Mouse (Mus musculus) right cerebral cortex, postnatal 4 days (tissue): ENCODE data around the gene Ifna1.
A peak's percentile ranks its signal among the peaks of the same experiment; 100 is the strongest.
"Not testable (repeated sequence)": the region's sequence is repeated elsewhere in the genome, so short reads cannot be mapped to it uniquely, and the experiment has no call there.

Source experiments
- DNase-seq: peaks from one replicate; pipeline ENCODE4 v3.0.0-alpha.2; 2022

The Ifna1 gene

DNA sequence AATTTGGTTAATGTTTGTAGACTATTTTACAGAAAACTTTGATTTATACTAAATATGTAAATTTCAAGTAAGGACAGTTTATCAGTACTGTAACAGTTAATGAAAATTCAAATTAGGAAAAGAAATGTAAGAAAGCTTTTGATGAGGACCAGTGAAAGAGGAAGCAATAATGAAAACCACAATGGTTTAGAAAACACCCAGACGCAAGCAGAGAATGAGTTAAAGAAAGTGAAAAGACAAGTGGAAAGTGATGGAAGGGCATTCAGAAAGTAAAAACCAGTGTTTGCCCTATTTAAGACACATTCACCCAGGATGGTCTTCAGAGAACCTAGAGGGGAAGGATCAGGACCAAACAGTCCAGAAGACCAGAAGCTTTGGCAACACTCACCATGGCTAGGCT, at the start of gene Ifna1:
Ifna1 (plus strand) TSS at position 390 of the 400 bp plus-strand sequence.
- DNase-seq: no peak

DNA sequence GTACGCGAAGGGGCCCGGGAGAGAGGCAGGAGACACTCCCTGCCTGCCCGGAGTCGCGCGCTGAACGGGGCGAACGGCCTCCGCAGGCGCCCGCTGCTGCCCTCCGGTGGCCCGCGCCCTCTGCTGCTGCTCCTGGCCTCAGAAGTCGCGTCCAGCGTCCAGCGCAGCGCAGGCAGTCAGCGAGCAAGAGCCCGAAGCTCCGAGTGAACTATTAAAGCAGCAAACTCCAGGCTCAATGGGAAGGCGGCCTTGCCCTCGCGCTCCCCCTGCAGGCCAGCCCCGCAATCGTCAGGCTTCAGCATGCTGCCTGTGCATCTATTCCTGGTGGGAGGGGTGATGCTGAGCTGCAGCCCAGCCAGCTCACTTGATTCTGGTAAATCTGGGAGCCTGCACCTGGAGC, 46.9 kb upstream of the Ifna1 start, which contains the start of gene Gm13287:
Gm13287 (plus strand) TSS at position 301 of the 400 bp plus-strand sequence.
- not testable (repeated sequence) for DNase-seq

DNA sequence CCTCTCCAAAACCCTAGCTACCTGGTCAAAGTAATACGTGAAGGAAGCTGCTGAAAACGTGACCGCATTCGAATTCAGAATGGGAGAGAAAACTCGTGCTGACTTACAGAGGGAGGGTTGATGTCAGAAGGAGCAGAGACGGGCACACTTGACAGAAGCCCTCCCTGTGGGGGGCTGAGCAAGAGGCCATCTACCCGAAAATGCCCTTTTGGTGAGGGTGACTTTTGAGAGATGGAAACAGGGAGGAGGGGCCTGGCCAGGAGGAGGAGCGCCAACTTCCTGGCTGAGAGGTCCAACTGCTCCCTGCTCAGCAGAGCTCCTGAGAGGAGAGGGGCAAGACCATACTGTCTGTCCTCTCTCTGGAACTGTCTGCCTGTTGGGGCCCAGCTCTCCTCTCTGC, 44.7 kb upstream of the Ifna1 start, which contains the start of gene Gm13288:
Gm13288 (plus strand) TSS at position 301 of the 400 bp plus-strand sequence.
- DNase-seq: not testable (repeated sequence)

DNA sequence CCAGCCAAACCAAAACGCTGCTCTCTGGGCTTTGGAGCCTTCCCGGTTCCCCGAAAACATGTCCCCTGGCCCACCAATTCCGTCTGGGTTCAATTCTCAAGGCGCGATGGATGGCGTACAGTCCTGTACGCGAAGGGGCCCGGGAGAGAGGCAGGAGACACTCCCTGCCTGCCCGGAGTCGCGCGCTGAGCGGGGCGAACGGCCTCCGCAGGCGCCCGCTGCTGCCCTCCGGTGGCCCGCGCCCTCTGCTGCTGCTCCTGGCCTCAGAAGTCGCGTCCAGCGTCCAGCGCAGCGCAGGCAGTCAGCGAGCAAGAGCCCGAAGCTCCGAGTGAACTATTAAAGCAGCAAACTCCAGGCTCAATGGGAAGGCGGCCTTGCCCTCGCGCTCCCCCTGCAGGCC, 44.1 kb upstream of the Ifna1 start:
- DNase-seq: not testable (repeated sequence)

DNA sequence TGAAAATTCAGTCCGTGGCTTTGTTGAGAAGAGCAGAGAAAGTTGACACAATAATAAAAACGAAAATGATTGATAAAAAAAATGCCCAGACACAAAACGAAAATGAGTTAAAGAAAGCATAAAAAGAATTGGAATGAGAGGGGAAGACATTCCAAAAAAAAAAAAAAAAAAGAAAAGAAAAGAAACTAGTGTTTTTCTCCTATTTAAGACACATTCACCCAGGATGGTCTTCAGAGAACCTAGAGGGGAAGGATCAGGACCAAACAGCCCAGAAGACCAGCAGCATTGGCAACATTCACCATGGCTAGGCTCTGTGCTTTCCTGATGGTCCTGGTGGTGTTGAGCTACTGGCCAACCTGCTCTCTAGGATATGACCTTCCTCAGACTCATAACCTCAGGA, 34.0 kb upstream of the Ifna1 start, which contains the start of gene Ifna7:
Ifna7 (plus strand) TSS at position 301 of the 400 bp plus-strand sequence.
- DNase-seq: no peak

DNA sequence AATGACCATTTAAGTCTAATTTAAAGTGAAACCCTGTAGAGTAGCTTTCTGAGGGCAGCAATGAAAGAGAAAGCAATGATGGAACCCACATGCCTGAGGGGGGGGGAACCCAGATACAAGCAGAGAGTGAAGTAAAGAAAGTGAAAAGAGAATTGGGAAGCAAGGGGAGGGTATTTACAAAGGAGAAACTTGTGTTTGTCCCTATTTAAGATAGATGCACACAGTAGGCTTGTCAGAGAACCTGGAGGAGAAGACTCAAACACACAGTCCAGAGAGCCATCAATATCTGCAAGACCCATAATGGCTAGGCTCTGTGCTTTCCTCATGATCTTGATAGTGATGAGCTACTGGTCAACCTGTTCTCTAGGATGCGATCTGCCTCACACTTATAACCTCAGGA, 30.2 kb upstream of the Ifna1 start, which contains the start of gene Ifna11:
Ifna11 (plus strand) TSS at position 301 of the 400 bp plus-strand sequence.
- no peak for DNase-seq

DNA sequence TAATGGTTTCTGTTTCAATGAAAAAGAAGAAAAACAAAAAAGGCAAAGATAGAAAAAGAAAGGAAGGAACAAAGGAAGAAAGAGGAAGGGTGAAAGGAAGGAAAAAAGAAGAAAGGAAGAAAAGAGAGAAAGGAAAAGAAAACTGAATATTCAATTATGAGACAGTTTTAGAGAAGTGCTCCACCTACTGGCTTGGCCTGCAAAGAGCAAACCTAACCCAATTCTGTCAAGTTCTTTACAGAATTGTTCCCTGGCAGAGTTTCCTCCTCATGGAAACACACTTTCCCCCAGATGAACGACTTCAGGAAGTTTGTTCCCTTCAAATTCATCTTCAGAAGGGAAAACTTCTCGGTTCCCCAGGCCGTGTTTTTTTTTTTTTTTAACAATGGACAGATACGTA, 26.9 kb upstream of the Ifna1 start:
- DNase-seq: peak; percentile 21

DNA sequence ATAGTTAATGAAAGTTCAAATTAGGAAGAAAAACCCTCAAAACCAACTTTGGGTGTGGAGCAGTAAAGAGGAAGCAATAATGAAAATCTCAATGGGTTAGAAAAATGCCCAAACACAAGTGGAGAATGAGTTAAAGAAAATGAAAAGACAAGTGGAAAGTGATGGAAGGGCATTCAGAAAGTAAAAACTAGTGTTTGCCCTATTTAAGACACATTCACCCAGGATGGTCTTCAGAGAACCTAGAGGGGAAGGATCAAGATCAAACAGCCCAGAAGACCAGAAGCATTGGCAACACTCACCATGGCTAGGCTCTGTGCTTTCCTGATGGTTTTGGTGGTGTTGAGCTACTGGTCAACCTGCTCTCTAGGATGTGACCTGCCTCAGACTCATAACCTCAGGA, 22.8 kb upstream of the Ifna1 start, which contains the start of gene Ifna6:
Ifna6 (plus strand) TSS at position 301 of the 400 bp plus-strand sequence.
- DNase-seq: not testable (repeated sequence)

DNA sequence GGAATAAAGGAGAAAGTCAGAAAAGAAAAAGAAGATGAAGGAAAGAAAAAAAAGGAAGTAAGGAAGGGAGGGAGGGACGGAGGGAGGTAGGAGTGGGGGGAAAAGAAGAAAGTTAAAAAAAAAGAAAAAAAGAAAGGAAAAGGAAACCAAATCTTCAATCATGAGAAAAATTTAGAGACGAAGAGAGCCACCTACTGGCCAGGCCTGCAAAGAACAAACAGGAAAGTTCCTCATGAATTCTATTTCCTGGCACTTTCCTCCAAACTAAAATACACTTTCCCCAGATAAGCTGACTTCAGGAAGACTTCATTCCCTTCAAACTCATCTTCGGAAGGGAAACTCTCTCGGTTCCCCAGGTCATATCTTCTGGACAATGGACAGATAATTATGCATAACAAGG, 19.4 kb upstream of the Ifna1 start:
- DNase-seq: peak; percentile 53

DNA sequence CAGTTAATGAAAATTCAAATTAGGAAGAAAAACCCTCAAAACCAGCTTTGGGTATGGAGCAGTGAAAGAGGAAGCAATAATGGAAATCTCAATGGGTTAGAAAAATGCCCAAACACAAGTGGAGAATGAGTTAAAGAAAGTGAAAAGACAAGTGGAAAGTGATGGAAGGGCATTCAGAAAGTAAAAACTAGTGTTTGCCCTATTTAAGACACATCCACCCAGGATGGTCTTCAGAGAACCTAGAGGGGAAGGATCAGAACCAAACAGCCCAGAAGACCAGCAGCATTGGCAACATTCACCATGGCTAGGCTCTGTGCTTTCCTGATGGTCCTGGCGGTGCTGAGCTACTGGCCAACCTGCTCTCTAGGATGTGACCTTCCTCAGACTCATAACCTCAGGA, 14.7 kb upstream of the Ifna1 start, which contains the start of gene Ifna5:
Ifna5 (plus strand) TSS at position 301 of the 400 bp plus-strand sequence.
- not testable (repeated sequence) for DNase-seq

DNA sequence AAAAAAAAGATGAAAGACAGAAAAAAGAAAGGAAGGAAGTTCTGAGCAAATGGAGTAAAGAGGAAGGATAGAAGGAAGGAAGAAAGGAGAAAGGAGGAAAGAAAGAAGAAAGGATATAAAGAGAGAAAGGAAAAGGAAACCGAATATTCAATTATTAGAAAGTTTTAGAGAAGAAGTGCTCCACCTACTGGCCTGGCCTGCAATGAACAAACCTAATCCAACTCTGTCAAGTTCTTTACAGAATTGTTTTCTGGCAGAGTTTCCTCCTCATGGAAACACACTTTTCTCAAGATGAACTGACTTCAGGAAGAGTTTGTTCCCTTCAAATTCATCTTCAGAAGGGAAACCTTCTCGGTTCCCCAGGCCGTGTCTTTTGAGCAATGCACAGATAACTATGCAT, 11.1 kb upstream of the Ifna1 start:
- peak; percentile 12 for DNase-seq

DNA sequence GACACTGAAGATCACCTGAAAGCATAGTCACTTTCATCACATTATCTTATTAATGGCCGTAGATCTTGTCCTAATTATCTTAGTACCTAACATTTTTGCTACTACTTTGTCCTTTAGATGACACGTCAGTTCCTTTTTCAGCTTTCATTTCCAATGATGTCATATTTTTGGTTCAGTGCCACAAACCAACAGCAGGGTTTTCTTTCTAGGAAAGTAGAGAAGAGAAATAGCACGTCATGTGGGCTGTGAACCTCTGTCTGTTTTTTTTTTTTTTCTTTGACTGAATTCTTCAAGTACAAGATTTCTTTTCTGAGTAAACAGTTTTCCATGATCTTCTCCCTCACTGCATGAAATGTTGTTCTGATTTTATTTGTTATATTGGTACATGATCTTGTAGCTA, 9.8 kb upstream of the Ifna1 start:
- no peak for DNase-seq

DNA sequence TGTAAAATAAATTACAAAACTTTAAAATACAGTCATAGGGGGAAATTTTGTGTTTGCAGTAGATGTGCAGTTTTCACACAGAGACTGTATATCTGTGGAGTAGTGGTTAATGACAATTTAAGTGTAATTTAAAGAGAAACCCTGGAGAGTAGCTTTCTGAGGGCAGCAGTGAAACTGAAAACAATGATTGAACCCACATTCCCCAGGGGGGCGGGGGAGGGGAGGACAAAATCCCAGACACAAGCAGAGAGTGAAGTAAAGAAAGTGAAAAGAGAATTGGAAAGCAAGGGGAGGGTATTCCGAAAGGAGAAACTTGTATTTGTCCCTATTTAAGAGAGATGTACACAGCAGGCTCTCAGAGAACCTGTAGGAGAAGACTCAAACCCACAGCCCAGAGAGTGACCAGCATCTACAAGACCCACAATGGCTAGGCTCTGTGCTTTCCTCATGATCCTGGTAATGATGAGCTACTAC, 8.4 kb upstream of the Ifna1 start, which contains the start of gene Ifna4:
Ifna4 (plus strand) TSS at position 424 of the 474 bp plus-strand sequence.
- no peak for DNase-seq

DNA sequence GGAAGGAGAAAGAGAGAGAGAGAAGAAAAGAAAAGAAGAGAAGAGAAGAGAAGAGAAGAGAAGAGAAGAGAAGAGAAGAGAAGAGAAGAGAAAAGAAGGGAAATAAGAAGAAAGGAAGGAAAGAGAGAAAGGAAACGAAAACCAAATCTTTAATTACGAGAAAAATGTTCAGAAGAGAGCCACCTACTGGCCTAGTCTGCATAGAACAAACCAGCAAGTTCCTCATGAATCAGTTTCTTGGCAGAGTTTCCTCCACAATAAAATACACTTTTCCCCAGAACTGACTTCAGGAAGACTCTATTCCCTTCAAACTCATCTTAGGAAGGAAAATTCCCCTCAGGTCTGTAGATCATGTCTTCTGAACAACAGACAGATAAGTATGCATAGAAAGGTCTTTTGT, 4.6 kb upstream of the Ifna1 start:
- no peak for DNase-seq

DNA sequence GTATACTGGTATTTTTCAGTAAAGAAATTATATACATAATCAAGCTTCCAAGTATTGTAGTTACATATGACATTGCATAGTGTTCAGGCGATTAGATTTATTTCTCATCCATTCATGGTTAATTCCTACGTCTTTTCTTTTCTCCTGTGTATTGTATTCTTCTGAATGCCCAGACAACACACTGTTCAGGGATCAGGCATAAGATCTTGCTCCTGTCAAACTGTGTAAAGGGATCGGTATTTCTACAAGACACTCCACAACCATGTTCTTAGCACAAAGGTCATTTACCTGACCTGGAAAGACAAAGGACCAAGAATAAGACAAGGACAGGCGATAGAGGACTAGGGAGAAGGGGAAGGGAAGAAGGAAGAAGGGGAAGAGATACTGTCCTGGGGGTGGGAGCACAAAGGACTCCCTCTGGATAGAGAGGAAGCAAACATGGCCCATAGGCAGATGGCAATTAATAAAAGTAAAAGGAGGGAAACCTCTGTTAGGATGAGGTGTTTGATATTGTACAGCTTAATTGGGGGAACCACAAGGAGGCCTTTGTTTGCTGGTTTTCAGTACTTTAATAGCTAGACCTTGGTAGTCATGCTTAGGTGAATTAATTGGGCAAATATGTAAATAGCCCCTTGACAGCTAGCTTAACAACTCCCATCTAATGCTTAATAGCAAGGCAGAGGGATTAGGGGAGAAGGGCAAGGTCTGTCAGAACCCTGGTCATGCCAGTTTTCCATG, 1.3 kb downstream of the Ifna1 start:
- DNase-seq: no peak

DNA sequence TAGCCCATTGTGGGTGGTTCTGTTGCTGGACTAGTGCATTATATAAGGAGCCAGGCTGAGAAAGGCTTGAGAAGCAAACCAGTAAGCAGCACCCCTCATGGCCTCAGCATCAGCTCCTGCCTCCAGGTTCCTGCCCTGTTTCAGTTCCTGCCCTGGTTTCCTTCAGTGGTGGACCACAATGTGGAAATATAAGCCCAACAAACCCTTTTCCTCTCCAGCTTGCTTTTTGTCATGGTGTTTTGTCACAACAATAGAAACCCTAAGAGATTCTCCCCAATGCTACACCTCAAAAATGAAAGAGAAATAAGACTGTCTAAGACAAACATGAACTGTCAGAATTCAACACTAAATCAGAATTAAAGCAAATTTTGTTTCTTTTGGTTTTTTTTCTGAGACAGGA, 9.3 kb downstream of the Ifna1 start:
- DNase-seq: no peak

DNA sequence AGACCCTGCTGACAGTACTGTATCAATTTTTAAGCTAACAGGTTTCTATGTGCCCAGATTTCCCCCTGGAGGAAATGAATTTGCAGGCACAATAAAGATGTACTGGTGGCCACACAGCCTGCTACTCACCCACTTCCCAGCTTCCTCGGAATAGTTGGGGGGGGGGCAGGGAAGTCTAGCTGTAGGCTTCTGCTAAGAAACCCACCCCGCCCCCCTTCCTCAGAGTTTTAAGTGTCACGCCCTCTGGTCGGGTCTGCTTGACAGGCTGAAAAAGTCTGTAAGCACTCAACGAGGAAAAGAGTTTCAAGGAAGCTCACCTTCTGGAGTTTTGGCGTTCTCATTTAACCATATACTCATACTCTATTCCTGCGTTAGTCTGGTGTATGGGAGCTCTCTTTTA, 13.4 kb downstream of the Ifna1 start:
- no peak for DNase-seq

DNA sequence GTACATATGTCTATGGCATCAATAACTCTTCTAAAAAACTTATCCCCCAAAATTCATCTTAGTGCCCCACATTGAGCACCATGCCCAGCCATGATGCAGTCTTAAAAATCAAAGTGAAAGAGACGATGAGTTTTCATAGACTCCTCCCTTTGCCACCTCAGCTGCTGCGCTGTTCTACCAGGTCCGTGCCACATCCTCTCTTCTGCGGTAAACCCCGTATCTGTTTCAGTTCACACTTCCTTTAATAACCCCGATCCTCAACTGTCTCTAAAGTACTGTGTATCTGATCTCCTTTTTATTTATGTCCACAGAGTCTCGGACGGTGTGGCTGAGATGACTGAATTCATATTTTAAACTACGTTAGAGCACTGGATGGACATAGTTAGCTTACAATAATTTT, 14.7 kb downstream of the Ifna1 start:
- DNase-seq: no peak

DNA sequence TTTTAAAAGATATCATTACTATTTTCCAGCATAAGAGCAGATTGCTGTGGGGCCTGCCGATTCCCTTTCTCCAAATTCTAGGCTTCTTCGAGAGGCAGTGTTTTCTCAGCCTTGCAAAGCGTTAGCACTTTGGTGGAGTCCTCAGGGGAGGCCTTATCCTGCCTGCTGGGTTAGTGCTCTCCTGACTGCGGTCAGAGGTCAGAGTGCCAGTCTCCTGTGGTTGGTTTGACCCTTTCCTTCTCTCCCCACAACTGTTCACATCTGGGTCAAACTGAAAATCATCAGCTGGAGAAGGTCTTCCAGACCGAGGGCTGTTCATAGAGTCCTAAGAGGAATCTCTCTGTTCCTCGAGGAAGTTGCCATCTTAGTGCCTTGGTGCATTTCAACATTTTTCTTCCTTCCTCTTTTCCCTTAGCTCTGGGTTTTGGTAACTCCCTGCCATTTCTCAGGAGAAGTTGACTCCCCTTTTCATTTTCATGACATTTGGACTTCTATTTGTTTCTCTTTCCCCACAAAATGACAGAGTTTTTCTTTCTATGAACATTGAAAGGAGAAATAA, 15.2 kb downstream of the Ifna1 start:
- no peak for DNase-seq

DNA sequence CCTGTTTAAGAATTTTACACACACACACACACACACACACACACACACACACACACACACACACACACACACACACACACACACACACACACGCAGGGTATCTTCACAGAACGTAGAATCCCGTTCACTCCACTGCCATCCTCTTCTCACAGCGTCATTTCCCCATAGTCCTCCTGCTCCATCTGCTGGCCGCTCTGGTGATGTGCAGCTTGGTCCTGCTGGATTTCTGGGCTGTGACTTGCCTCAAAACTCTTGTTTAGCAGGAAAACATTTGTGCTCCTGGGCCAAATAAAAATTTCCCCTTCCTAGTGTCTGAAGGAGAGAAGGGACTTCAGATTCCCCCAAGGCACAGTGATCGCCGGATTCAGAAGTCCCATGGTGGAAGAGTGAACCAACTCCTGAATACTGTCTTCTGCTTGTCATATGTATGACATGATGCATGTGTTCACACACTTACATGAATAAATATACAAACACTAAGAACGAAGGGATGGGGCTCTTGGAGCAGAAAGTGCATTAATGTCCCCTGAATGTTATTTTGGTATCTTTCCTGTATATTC, 17.6 kb downstream of the Ifna1 start:
- peak; percentile 80 for DNase-seq

DNA sequence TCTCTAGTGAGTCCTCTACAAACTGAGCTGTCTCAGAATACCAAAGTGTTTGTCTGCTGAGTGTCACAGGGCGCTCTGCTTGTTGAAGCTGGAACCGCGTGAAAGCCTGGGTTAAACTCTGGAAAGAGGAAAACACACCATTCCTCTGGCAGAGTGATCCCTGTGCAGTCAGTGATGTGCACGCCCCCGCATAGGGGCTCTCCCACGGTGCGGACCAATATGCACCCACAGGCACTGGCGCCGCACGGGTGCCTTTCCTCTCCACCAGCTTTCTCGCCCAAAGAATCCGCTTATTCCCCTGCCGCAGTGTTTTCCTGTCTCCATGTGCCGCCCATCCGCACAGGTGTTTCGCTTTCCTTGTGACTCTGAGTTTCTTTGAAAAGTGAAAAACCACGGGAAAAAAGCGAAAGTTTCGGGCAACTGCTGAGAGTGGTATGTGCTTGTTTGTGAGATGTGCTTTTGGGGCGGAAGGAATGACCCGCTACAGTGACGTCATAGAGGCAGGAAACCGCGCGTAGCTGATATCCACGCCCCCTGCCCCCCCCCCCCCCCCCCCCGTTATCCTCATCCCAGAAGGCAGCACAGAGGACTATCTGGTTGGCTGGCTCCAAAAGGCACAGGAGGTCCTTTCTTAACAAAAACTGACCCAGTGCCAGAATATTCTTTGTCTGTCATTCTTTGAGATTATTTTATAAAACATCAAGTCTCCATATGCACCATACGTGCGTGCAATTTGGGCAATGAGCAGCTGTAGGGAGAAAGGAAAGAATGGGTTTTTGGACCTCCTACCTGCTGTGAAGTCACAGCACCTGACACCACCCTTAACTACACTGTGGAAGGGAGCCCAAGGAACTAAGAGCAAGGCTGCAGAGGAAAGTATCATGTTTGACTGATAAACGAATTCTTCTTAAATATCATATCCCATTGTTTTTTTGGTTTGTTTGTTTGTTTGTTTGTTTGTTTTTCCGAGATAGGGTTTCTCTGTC, 18.3 kb downstream of the Ifna1 start:
- peak; percentile 11 for DNase-seq

DNA sequence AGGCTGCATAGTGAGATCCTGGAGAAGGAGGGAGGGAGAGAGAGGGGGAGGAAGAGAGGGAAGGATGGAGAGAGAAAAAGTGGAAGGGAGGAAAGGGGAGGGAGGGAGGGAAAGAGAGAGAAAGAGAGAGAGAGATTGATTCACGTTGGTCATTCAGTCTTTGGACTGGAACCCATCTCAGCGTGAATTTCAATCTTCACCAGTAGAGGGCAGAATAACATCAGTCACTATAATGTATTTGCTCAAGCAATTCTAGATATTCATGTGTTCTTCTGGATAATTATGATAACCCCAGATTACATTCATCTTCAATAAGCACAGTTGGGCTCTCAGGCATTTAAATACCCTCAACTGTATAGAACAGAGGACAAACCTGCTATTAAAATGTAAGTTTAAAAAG, 22.8 kb downstream of the Ifna1 start:
- no peak for DNase-seq
